Mouse (Mus musculus) duodenum, adult 2 months (tissue): ENCODE results near the gene Psmc5. TPM values are rescaled to one million over a fixed set of nuclear protein-coding genes. Genes with fewer than 3 reads are reported as not detected.

Experiments used
- polyA plus RNA-seq: library from polyadenylated mRNA; depleted of rRNA; stranded (reverse); fragments of >200 nt; gene quantifications from 2 replicates; pipeline ENCODE4 v1.2.3, GENCODE M21; 2012; ENCODE audit warnings: low replicate concordance; rRNA removed

Gene Psmc5
- 11.1 and 14.4 TPM in 2 replicates for polyA plus RNA-seq

DNA sequence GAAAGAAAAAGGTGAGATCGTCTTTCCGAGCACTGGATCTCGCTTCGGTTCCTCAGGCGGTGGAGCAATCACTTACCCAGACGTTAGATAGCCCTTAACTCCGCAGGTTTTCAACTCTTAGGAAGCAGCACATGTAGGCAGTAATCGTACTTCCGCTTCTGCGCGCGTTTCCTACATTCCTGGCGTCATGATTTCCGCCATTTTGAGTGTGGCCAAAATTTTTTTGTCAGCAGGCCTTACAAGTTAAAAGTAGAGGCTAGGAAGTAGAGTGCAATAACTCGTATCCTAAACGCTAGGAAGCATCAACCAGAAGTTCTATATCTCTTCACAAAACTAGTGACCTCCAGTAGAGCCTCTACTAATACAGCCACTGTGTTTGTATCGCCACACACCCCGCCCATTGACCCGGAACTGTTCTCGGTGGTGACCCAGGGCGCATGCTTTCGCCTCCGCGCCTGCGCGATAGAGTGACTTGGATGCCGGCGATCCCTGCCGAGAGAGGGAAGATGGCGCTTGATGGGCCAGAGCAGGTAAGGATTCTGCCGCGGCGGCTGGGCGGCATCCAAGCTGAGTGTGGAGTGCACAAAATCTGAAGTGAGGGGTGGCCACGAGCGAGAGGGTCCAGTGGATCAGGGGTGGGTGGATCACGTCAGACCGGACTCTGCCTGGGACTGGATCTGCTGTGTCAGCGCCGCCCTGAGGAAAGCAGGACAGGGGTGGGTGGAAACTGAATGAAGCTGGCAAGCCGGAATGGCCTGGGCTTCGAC, at the start of gene Psmc5, which contains the start of gene Ftsj3:
TSS of gene Psmc5 (plus strand) at position 470 of the 767 bp plus-strand sequence.
TSS of gene Ftsj3 (minus strand) at position 395 of the 767 bp plus-strand sequence.

DNA sequence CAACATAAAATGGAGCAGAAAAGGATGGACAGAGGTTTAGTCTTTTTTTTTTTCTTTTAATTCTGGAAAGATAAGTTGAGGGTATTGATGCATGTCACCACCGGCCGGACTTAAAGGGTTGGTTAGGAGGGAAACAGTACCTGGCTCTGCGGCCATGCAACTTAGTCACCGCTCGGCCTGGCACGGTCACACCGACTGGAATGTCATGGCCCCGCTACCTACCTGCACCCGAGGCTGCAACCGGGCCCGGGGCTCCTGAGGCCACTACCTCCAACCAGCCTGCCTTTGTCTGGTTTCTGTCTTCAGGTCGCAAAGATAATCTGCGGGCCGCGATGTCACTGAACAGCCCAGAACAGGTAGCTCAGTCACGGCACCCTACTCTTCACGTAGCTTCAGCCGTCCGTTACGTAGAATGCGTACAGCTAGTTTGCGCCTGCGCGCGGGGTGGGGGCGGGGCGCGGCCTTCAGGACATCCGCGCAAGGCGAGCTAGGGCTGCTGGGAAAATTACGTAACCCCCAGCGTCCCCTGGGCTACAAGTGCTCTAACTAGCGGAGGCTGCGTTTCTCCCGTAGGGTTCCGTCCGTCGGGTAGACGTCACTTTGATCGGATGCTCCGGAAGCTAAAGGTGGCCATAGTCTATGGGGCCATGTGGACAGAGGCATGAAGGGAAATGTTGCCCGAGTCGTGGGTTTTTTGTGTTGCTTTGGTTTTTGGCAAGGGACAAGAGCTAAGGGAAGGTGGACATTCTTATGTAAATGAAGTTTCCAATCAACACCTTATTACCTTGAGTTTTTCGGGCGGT, 39.8 kb upstream of the Psmc5 start, which contains the start of gene Ccdc47:
TSS of gene Ccdc47 (minus strand) at position 418 of the 803 bp plus-strand sequence.

DNA sequence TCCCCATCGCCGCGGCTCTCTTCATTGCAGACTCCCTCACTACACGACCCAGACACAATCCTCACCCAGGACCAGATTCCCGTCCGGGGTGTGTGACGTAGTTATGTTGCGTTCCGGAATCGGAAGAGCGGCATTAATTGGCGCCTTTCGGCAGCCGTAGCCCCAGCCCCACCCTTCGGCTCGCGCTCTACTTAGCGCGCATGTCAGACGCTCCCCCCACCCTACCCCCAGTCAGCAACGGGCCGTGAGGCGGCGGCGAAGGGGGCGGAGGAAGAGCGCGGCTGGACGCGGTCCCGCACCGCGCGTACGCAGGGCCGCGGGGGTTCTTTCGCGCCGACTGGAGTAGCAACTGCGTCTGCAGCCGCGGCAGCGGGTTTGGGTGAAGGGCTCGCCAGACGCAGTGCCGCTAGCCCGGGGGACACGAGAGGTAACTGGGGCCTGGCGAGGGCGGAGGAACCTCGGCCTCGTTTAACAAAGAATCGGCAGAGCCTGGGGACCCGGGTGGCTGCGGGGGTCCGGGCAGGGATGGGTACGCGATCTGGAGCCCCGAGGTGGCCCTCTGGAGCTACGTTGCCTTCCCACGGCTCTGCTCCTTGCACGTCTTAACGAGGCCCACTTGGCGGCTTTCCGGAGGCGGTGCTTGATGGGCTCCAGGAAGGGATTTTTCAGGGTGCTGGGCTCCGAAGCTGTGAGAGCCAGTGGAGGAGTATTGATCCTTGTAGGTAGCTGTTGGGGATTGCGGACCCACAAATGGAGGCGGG, 39.0 kb upstream of the Psmc5 start, which contains the start of gene Ddx42:
TSS of gene Ddx42 (plus strand) at position 197 of the 761 bp plus-strand sequence.

DNA sequence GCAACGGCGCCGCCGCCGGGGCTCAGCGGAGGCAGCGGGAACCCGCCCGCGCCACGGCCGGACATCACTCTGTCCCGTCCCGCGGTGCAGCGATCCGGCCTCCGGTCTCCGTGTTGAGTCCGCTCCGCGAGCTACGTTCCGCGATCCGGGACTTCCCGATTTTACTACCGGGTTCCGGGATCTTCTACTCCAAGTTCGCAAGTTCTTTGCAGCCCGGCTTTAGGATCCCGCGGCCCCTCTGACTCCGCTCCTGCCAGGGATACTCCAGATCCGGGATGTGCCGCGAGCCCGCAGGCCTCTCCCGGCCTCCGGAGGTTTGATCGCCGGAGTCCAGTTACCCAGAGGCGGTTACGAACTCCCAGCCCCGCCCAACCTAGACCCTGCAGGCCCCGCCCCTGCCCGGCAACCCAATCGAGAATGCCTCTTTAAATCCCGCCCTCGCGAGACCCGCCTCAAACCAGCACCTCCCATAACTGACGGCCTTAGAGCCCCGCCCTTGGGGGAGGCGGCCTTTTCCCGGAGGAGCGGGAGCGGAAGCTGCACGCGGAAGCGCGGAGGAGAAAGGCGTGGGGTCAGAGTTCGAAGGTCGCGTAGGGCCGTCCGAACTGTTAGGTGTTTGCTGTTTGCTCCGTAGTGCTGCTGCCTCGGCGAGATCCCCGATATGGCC, 16.8 kb downstream of the Psmc5 start, which contains the start of gene Smarcd2:
TSS of gene Smarcd2 (minus strand) at position 329 of the 667 bp plus-strand sequence.

DNA sequence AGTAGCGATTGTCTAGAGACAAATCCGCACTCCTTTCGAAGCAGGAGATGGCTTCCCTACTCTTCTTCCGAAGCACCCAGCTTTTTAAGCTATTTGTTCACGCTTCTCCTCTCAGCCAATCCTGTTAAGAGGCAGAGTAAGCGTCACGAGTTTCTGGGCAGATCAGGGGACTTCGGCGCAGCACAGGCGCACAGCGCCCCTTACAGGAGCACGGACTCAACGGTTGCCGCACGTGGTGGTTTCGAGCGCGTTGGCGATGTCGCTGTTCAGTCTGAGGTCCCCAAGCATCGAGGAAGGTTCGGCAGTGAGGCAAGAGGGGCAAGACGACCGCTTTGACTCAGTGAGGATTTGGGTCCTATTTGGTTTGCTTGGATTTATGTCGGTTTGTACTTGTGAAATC, 20.5 kb downstream of the Psmc5 start, which contains the start of gene Tcam1:
TSS of gene Tcam1 (plus strand) at position 219 of the 400 bp plus-strand sequence.

DNA sequence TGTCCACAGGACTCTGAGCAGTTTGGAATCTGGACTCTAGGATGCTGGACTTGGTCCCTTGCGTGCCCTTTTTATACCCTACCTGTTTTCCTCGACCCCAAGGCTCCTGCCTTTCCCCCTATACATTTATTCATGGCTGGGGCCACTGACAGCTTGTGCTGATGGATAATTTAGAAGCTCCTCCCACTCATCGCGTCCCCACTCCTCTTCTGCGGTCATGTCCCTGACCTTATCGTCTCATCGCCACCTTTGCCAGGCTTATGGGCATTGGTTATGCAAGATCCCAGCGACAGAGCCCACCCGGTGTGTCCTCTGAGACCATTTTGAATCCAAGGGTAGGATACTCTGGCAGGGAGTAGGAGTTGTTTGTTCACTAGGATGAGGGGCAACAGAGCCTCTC, 45.8 kb downstream of the Psmc5 start, which contains the start of gene Gh:
TSS of gene Gh (minus strand) at position 101 of the 400 bp plus-strand sequence.

Other genes with a start within 250 kb of the Psmc5 start
- gene Kcnh6, start 248.0 kb upstream of the Psmc5 start, polyA plus RNA-seq = 1.1 and 2.2 TPM in 2 replicates
- gene Dcaf7, start 219.3 kb upstream of the Psmc5 start, polyA plus RNA-seq = 34.0 and 47.0 TPM in 2 replicates
- gene Taco1, start 190.1 kb upstream of the Psmc5 start, polyA plus RNA-seq = 11.2 and 12.8 TPM in 2 replicates
- gene Map3k3, start 171.5 kb upstream of the Psmc5 start, polyA plus RNA-seq = 7.4 and 7.6 TPM in 2 replicates
- gene Gm10840, start 95.3 kb upstream of the Psmc5 start, polyA plus RNA-seq = not detected in 2 replicates
- gene Limd2, start 95.3 kb upstream of the Psmc5 start, polyA plus RNA-seq = 16.2 and 20.3 TPM in 2 replicates
- 5.2 and 7.4 TPM in 2 replicates for gene Strada, start 54.0 kb upstream of the Psmc5 start, polyA plus RNA-seq
- 2.6 and 3.5 TPM in 2 replicates for gene Ccdc47, start 39.8 kb upstream of the Psmc5 start, polyA plus RNA-seq
- gene Ddx42, start 39.2 kb upstream of the Psmc5 start, polyA plus RNA-seq = 2.5 and 3.0 TPM in 2 replicates
- 1.5 and 6.2 TPM in 2 replicates for gene Ftsj3, start 75 bp upstream of the Psmc5 start, polyA plus RNA-seq
- 61.0 and 82.0 TPM in 2 replicates for gene Smarcd2, start 16.8 kb downstream of the Psmc5 start, polyA plus RNA-seq
- not detected in 2 replicates for gene Tcam1, start 20.5 kb downstream of the Psmc5 start, polyA plus RNA-seq
- 0.19 TPM in 1 of 2 replicates, not detected in the other for gene Gh, start 45.7 kb downstream of the Psmc5 start, polyA plus RNA-seq
- 5.9 and 13.6 TPM in 2 replicates for gene Cd79b, start 58.6 kb downstream of the Psmc5 start, polyA plus RNA-seq
- 0.02 and 0.08 TPM in 2 replicates for gene Scn4a, start 97.1 kb downstream of the Psmc5 start, polyA plus RNA-seq
- 0.86 and 1.0 TPM in 2 replicates for gene Prr29, start 109.3 kb downstream of the Psmc5 start, polyA plus RNA-seq
- 8.4 and 10.5 TPM in 2 replicates for gene Icam2, start 131.9 kb downstream of the Psmc5 start, polyA plus RNA-seq
- gene Ern1, start 231.7 kb downstream of the Psmc5 start, polyA plus RNA-seq = 26.9 and 55.6 TPM in 2 replicates